Mouse (Mus musculus): ENCODE data around the gene Myom3. TPM values are rescaled to one million over a fixed set of nuclear protein-coding genes. Genes with fewer than 3 reads are reported as not detected.

Myom3 gene
- polyA plus RNA-seq, 1 experiment from 2014 or later, result 0.13 TPM

- Histone ChIP-seq H3K9ac (no peak overlapping the region), H3K4me1 (replicated peaks) (peaks cover 28% of the 10 kb centered on the region), H3K27ac (no peak overlapping the region), H3K4me2 (no peak overlapping the region), H3K27me3 (no peaks in the 10 kb centered on the region), H3K4me3 (no peak overlapping the region), H3K36me3 (no peaks in the 10 kb centered on the region), H3K9me3 (no peaks in the 10 kb centered on the region)
- WGBS, result 93% methylated on average over 9 of the region's 9 CpGs
- no peak for ATAC-seq (ENCODE audit: low FRiP score)
Measured at GRCm38 (mm10) chr4:135851942-135852341, 92.4 kb downstream of the Myom3 start.

DNA sequence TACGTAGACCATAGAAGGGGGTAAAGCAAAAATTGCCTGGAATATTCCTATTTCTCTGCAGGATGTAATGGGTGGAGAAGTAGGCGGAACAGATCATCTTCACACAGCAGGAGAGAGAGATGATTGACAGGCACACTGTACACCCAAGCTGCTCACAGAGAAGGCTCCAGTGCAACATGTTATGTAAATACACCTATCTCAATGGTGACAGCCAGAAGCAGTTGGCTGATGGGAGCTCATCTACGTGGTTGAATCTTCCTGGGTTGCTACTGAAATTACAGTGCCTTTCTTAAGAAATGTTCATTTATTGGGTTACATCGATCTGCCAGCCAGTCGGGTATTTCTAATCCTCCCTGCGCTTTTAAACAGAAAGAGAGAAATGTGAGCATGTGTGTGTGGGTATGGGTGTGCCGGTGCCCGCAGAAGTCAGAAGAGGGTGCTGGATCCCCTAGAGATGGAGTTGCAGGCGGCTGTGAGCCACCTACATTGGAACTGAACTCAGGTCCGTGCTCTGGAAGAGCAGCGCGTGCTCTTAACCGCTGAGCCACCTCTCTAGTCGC, 94.6 kb downstream of the Myom3 start:
- no peak overlapping the region for H3K4me3 ChIP-seq
- H3K27ac ChIP-seq, result peak overlapping the region; percentile 99
- 88% methylated on average over 14 of the region's 14 CpGs for WGBS
- peak overlapping the region; percentile 43 for H3K9ac ChIP-seq
- peaks cover 43% of the 10 kb centered on the region for H3K4me1 ChIP-seq (replicated peaks)
- no peaks in the 10 kb centered on the region for H3K27me3 ChIP-seq
- no peak for ATAC-seq (ENCODE audit: low FRiP score)
- H3K9me3 ChIP-seq, result no peaks in the 10 kb centered on the region
- H3K4me2 ChIP-seq, result no peak overlapping the region
- no peaks in the 10 kb centered on the region for H3K36me3 ChIP-seq

DNA sequence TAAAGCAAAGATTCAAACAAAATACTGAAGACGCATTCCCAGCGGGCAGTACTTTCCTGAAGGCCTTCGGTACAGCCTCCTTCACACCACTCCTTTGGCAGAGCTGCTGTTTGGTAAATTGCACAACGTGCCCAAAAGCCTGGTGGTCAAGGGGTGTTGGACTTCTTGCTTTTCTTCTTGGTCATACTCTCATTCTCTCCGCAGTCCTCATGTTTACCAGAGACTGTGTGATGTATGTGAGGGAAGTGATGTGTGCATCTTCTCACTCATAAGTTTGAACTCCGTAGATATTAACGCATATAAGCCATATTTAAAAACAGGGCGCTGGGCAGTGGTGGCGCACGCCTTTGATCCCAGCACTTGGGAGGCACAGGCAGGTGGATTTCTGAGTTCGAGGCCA, 95.1 kb downstream of the Myom3 start:
- WGBS, result 76% methylated on average over 11 of the region's 11 CpGs
- H3K36me3 ChIP-seq, result no peaks in the 10 kb centered on the region
- H3K27me3 ChIP-seq, result no peaks in the 10 kb centered on the region
- peak overlapping the region; percentile 82 for H3K9ac ChIP-seq
- H3K4me1 ChIP-seq (replicated peaks), result peaks cover 48% of the 10 kb centered on the region
- peak overlapping the region; percentile 99 for H3K27ac ChIP-seq
- H3K4me3 ChIP-seq, result peak overlapping the region; percentile 93
- H3K9me3 ChIP-seq, result no peaks in the 10 kb centered on the region
- ATAC-seq (ENCODE audit: low FRiP score), result no peak
- peak overlapping the region; percentile 84 for H3K4me2 ChIP-seq

- 7% methylated on average over 6 of the region's 6 CpGs for WGBS
- Histone ChIP-seq H3K4me2 (peak overlapping the region; percentile 84), H3K4me3 (peak overlapping the region; percentile 93), H3K9me3 (no peaks in the 10 kb centered on the region), H3K4me1 (replicated peaks) (peaks cover 48% of the 10 kb centered on the region), H3K36me3 (no peaks in the 10 kb centered on the region), H3K27ac (peak overlapping the region; percentile 99), H3K27me3 (no peaks in the 10 kb centered on the region), H3K9ac (peak overlapping the region; percentile 82)
- ATAC-seq (ENCODE audit: low FRiP score), result peak; percentile 17; the same call in 1 of the 2 replicates
Measured at GRCm38 (mm10) chr4:135855080-135855479, 95.6 kb downstream of the Myom3 start.

DNA sequence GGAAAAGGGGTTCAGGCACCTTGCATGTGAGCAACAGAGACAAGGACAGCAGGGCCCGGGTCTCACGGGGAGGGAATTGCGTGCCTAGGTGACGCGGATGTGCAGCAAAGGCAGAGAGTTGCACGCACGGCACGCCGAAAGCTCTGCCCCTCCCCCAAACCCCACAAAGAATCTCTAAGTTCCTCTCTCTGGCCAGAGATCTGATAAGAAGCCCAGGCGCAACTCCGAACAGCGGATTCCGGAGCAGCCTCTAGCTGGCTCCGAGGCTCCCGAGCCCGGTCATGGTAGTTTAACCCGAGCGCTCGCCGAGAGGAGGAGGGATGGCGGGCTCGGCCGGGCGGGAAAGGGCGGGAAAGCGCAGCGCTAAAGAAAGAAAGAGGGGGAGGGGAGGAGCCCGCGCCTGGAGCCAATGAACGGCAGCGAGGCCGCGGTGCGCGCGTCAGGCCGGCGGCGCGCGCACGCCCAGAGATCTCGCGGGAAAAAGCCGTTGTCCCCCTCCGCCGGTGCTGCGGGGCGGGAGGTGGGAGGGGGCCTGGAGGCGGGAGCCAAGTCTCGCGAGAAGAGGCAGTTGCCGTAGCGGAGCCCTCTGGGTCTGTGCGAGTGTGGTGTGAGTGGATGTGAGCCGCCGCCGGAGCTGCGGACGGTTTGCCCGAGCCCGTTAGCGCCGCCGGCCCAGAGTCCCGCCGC, 96.2 kb downstream of the Myom3 start, which contains the start of gene Srsf10:
Gene Srsf10 (plus strand): TSS at position 212 of the 687 bp plus-strand sequence.
- Histone ChIP-seq H3K36me3 (no peaks in the 10 kb centered on the region), H3K9me3 (no peaks in the 10 kb centered on the region), H3K4me3 (peak within 1 kb of the TSS; percentile 93), H3K27me3 (no peaks in the 10 kb centered on the region), H3K9ac (peak within 1 kb of the TSS; percentile 97), H3K27ac (peak within 1 kb of the TSS; percentile 99), H3K4me2 (peak within 1 kb of the TSS; percentile 84), H3K4me1 (replicated peaks) (peaks cover 47% of the 10 kb centered on the region)
- ATAC-seq (ENCODE audit: low FRiP score), result peak; percentile 97
- under 1% methylated on average over 67 of the region's 67 CpGs for WGBS

GRCm38 (mm10) chr4:135856223-135857091, 96.9 kb downstream of the Myom3 start:
- Histone ChIP-seq H3K9ac (peak overlapping the region; percentile 97), H3K27ac (peak overlapping the region; percentile 99), H3K27me3 (no peaks in the 10 kb centered on the region), H3K9me3 (no peaks in the 10 kb centered on the region), H3K4me2 (peak overlapping the region; percentile 77), H3K4me1 (replicated peaks) (peaks cover 47% of the 10 kb centered on the region), H3K4me3 (peak overlapping the region; percentile 93), H3K36me3 (no peaks in the 10 kb centered on the region)
- ATAC-seq (ENCODE audit: low FRiP score), result peak; percentile 81
- WGBS, result under 1% methylated on average over 65 of the region's 91 CpGs

DNA sequence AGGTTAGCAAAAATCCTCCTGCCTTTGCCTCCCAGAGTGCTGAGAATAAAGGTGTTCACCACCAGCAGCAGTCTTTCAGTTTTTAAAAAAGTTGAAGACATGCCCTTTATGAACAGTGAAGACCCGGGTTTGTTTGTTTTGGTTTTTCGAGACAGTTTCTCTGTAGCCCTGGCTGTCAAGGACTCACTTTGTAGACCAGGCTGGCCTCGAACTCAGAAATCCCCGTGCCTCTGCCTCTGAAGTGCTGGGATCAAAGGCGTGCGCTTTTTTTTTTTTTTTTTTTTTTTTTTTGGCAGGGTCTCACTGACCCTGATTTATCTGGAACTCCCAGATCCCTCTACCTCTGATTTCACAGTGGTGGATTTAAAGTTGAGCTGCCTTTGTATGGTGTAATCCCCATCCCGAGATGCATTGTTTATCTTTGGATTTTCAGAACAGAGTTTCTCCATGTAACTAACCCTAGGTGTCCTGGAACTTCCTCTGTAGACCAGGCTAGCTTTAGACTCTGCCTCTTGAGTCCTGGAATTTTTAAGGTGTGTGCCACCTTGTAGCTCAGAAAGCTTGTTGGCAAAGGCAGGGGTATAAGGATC, 98.2 kb downstream of the Myom3 start:
- Histone ChIP-seq H3K9me3 (no peaks in the 10 kb centered on the region), H3K4me1 (replicated peaks) (peaks cover 47% of the 10 kb centered on the region), H3K27me3 (no peaks in the 10 kb centered on the region), H3K4me2 (peak overlapping the region; percentile 77), H3K27ac (no peak overlapping the region), H3K36me3 (no peaks in the 10 kb centered on the region; the same call in 1 of the 2 replicates), H3K9ac (peak overlapping the region; percentile 97), H3K4me3 (peak overlapping the region; percentile 93)
- WGBS, result 8% methylated on average over 7 of the region's 7 CpGs
- no peak for ATAC-seq (ENCODE audit: low FRiP score)

Other genes with a start within 250 kb of the Myom3 start
- 0.90 and 0.93 TPM in 2 replicates for gene Grhl3, start 186.1 kb upstream of the Myom3 start, polyA plus RNA-seq (2015; fragmentation: Nextera tagmentation; extraction: Ambion mirVana)
- gene Ifnlr1, start 73.4 kb upstream of the Myom3 start, polyA plus RNA-seq (2015; fragmentation: Nextera tagmentation; extraction: Ambion mirVana), result 0.14 and 0.42 TPM in 2 replicates
- gene Il22ra1, start 31.5 kb upstream of the Myom3 start, polyA plus RNA-seq (2015; fragmentation: Nextera tagmentation; extraction: Ambion mirVana), result not detected in 2 replicates
- gene Srsf10, start 96.0 kb downstream of the Myom3 start, polyA plus RNA-seq (2015; fragmentation: Nextera tagmentation; extraction: Ambion mirVana), result 228 and 241 TPM in 2 replicates
- 109 and 112 TPM in 2 replicates for gene Pnrc2, start 114.1 kb downstream of the Myom3 start, polyA plus RNA-seq (2015; fragmentation: Nextera tagmentation; extraction: Ambion mirVana)
- gene Cnr2, start 135.7 kb downstream of the Myom3 start, polyA plus RNA-seq (2015; fragmentation: Nextera tagmentation; extraction: Ambion mirVana), result 0.13 and 0.17 TPM in 2 replicates
- 55.8 and 60.9 TPM in 2 replicates for gene Fuca1, start 161.0 kb downstream of the Myom3 start, polyA plus RNA-seq (2015; fragmentation: Nextera tagmentation; extraction: Ambion mirVana)
- 52.9 and 56.5 TPM in 2 replicates for gene Hmgcl, start 186.7 kb downstream of the Myom3 start, polyA plus RNA-seq (2015; fragmentation: Nextera tagmentation; extraction: Ambion mirVana)
- 39.5 and 41.2 TPM in 2 replicates for gene Gale, start 204.0 kb downstream of the Myom3 start, polyA plus RNA-seq (2015; fragmentation: Nextera tagmentation; extraction: Ambion mirVana)
- 209 and 211 TPM in 2 replicates for gene Lypla2, start 212.9 kb downstream of the Myom3 start, polyA plus RNA-seq (2015; fragmentation: Nextera tagmentation; extraction: Ambion mirVana)
- gene Pithd1, start 227.5 kb downstream of the Myom3 start, polyA plus RNA-seq (2015; fragmentation: Nextera tagmentation; extraction: Ambion mirVana), result 54.3 and 58.3 TPM in 2 replicates